Mouse (Mus musculus) testis, adult 2 months (tissue): ENCODE data around the gene Dach2. TPM values are rescaled to one million over a fixed set of nuclear protein-coding genes. Genes with fewer than 3 reads are reported as not detected.

ENCODE experiments used
- H3K27ac ChIP-seq: fragments of 200-500 bp; 2 replicates; pipeline ENCODE4 v1.5.1; 2012; ENCODE audit warnings: low read depth, low read length; ENCODE audit not compliant: control insufficient read depth, insufficient read depth
- H3K27me3 ChIP-seq: fragments of 200-500 bp; 2 replicates; pipeline ENCODE4 v1.6.1; 2012; ENCODE audit warnings: mild to moderate bottlenecking, low read length, moderate library complexity; ENCODE audit not compliant: control insufficient read depth, insufficient read depth
- H3K36me3 ChIP-seq: fragments of 200-500 bp; 2 replicates; pipeline ENCODE4 v1.6.1; 2012; ENCODE audit warnings: mild to moderate bottlenecking, low read length; ENCODE audit not compliant: control insufficient read depth, insufficient read depth
- H3K4me1 ChIP-seq: fragments of 200-500 bp; 2 replicates; pipeline ENCODE4 v1.6.1; 2012; ENCODE audit warnings: low read length; ENCODE audit not compliant: control insufficient read depth, insufficient read depth
- H3K4me3 ChIP-seq: fragments of 200-500 bp; 2 replicates; pipeline ENCODE4 v1.5.1; 2012; ENCODE audit warnings: low read depth, mild to moderate bottlenecking, low read length, moderate library complexity, mixed read lengths; ENCODE audit not compliant: control insufficient read depth
- CTCF ChIP-seq: fragments of 200-500 bp; IDR thresholded peaks from 2 replicates; pipeline ENCODE4 v1.5.1; 2012; ENCODE audit warnings: low read depth, mild to moderate bottlenecking, inconsistent platforms, low read length, moderate library complexity; ENCODE audit not compliant: control insufficient read depth, insufficient read depth, insufficient replicate concordance
- POLR2A ChIP-seq: fragments of 200-500 bp; IDR thresholded peaks from 2 replicates; pipeline ENCODE4 v1.6.1; 2012; ENCODE audit warnings: low read depth, mild to moderate bottlenecking, inconsistent platforms, low read length, moderate library complexity; ENCODE audit not compliant: control insufficient read depth
- polyA plus RNA-seq: library from polyadenylated mRNA; depleted of rRNA; stranded (reverse); fragments of >200 nt; gene quantifications from 2 replicates; pipeline ENCODE4 v1.2.3, GENCODE M21; 2012

Gene Dach2
- polyA plus RNA-seq, 1 experiment, result 0.02 TPM

DNA sequence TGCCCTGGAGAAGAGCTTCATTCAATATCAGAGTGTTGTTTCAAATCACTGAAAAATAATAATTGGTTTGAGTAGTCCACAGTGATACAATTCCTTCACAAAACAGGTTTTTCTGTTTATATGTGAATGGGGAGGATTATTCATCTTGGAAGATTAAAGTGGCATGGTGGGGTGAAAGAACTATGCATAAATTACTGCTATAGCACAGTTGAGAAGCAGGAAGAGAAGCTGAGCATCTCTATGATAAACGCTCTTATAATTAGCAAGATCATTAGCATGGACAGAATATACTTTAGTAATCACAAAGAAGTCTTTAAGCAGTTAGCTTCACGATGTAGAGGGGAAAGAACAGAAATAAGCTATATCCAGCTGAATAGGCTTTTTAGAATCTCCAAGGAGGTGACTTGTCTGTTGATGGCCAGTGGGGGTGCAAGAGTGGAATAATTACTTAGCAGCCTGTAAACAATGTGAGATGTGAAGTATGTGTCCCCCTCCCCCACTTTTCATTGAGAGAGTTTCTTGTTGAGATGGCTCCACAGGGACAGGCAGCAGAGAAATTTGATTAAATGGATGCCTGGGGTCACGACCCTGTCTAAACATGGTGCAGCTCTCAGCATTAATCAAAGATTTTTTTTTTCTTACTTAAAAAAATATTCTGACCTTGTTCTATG, 124.3 kb downstream of the Dach2 start:
- no peak for TF ChIP-seq POLR2A
- no peak for TF ChIP-seq CTCF
- Histone ChIP-seq H3K4me1 (no peaks in the 10 kb centered on the region), H3K27me3 (no peaks in the 10 kb centered on the region), H3K36me3 (no peaks in the 10 kb centered on the region), H3K27ac (no peak overlapping the region), H3K4me3 (no peak overlapping the region)

- H3K36me3 ChIP-seq, result no peaks in the 10 kb centered on the region
- no peak for TF ChIP-seq CTCF
- no peak for TF ChIP-seq POLR2A
- no peaks in the 10 kb centered on the region for H3K27me3 ChIP-seq
- H3K27ac ChIP-seq, result no peak overlapping the region
- no peak overlapping the region for H3K4me3 ChIP-seq
- no peaks in the 10 kb centered on the region for H3K4me1 ChIP-seq
Observed at GRCm38 (mm10) chrX:113482131-113482530, 184.8 kb downstream of the Dach2 start.

- H3K4me1 ChIP-seq, result no peaks in the 10 kb centered on the region
- TF ChIP-seq CTCF, result no peak
- TF ChIP-seq POLR2A, result no peak
- no peaks in the 10 kb centered on the region for H3K36me3 ChIP-seq
- no peak overlapping the region for H3K4me3 ChIP-seq
- H3K27ac ChIP-seq, result no peak overlapping the region
- H3K27me3 ChIP-seq, result no peaks in the 10 kb centered on the region
Observed at GRCm38 (mm10) chrX:113545106-113545505, 247.8 kb downstream of the Dach2 start.

- H3K27me3 ChIP-seq, result no peaks in the 10 kb centered on the region
- H3K36me3 ChIP-seq, result no peaks in the 10 kb centered on the region
- H3K4me3 ChIP-seq, result no peak overlapping the region
- no peaks in the 10 kb centered on the region for H3K4me1 ChIP-seq
- TF ChIP-seq CTCF, result no peak
- TF ChIP-seq POLR2A, result no peak
- no peak overlapping the region for H3K27ac ChIP-seq
Observed at GRCm38 (mm10) chrX:113563897-113564296, 266.6 kb downstream of the Dach2 start.

DNA sequence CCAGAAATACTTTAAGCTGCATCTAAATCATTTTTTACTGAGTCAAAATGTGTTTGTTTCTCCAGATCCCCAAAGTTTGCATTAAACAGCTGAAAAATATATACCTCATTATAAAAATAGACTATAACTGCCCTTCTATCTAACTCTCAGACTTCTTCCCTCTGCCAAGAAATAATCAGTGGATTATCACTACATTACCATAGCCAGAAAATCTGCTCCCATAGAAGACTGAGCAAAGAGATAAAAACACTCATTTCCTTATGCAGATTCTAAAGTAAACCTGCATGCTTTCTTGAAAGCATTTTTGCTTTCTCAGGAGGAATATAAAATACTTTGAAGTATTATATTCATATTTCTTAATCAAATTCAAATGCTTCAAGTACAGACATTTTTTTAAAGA, 368.8 kb downstream of the Dach2 start:
- Histone ChIP-seq H3K27me3 (no peaks in the 10 kb centered on the region), H3K4me1 (no peaks in the 10 kb centered on the region), H3K27ac (no peak overlapping the region), H3K36me3 (no peaks in the 10 kb centered on the region), H3K4me3 (no peak overlapping the region)
- TF ChIP-seq POLR2A (no peak), CTCF (no peak)

DNA sequence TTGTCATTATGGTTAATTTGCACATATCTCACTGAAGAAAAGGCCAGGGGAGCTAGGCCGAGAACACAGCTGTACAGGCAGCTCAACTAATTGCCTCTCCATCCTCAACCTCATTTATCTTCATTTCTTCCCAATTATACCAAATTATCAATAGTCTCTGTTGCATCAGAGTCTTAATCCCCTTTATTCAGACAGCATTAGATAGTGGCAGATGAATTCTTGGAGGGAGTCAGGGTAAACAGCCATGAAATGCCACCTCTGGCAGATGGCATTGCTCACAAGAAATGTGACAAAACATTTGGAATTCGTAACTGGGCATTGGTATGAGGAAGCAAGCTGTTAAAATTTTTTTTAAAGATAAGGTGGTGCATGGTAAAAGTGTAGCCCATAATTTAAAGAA, 389.9 kb downstream of the Dach2 start:
- Histone ChIP-seq H3K4me3 (no peak overlapping the region), H3K4me1 (no peaks in the 10 kb centered on the region), H3K27me3 (no peaks in the 10 kb centered on the region), H3K27ac (no peak overlapping the region), H3K36me3 (no peaks in the 10 kb centered on the region)
- TF ChIP-seq POLR2A (no peak), CTCF (no peak)

DNA sequence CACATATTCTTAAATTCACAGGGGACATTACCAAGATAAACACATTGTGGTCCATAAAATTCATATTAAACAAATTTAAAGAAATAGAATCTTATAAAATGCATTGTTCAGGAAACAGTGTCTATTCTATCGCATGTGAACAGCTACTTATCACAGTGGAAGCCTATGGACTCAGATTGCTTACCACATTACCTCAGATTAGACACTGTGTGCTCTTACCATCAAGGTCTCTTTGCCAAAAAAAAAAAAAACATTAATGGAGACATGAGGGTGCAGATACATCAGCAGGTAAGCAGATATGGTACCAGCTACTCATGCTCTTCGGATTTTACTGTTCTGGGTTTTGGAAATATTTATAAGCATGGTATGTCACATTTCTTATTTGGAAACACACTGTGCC, 415.1 kb downstream of the Dach2 start:
- TF ChIP-seq POLR2A (no peak), CTCF (no peak)
- H3K4me1 ChIP-seq, result no peaks in the 10 kb centered on the region
- no peak overlapping the region for H3K4me3 ChIP-seq
- no peaks in the 10 kb centered on the region for H3K36me3 ChIP-seq
- no peaks in the 10 kb centered on the region for H3K27me3 ChIP-seq
- H3K27ac ChIP-seq, result no peak overlapping the region
